Mouse (Mus musculus) testis, postnatal 14 days (tissue): ENCODE data around the gene Hnrnpm.

Experiments used
- DNase-seq: peaks from one replicate; pipeline ENCODE4 v3.0.0; 2021; ENCODE audit warnings: low spot score

Hnrnpm gene

GRCm38 (mm10) chr17:33597271-33597670, 89.4 kb downstream of the Hnrnpm start:
- no peak for DNase-seq
